Mouse (Mus musculus) brain, embryonic 14.5 days (tissue): ENCODE data around the gene Raf1.

Experiments used
- CTCF ChIP-seq: fragments of 200-500 bp; IDR thresholded peaks from 2 replicates; pipeline ENCODE4 v1.5.1; 2012; ENCODE audit warnings: inconsistent platforms, mild to moderate bottlenecking, moderate library complexity, borderline replicate concordance; ENCODE audit not compliant: insufficient read depth, insufficient read length; ENCODE audit errors: extremely low read depth
- POLR2A ChIP-seq: fragments of 200-500 bp; IDR thresholded peaks from 2 replicates; pipeline ENCODE4 v1.6.1; 2012; ENCODE audit warnings: mild to moderate bottlenecking, inconsistent platforms, borderline replicate concordance; ENCODE audit not compliant: poor library complexity, insufficient read depth, insufficient read length, severe bottlenecking; ENCODE audit errors: extremely low read depth

- TF ChIP-seq CTCF (no peak), POLR2A (no peak)
Observed at GRCm38 (mm10) chr6:115577407-115577806, 99.0 kb downstream of the Raf1 start.
